Mouse (Mus musculus) lung, adult 2 months (tissue): Measurements from ENCODE around the gene Blnk.

Experiments used
- CTCF ChIP-seq: fragments of 200-500 bp; IDR thresholded peaks from 2 replicates; pipeline ENCODE4 v1.5.1; 2011; ENCODE audit warnings: mild to moderate bottlenecking, low read length, control low read depth; ENCODE audit not compliant: insufficient read depth
- POLR2A ChIP-seq: fragments of 200-500 bp; IDR thresholded peaks from 2 replicates; pipeline ENCODE4 v1.6.1; 2011; ENCODE audit warnings: low read depth, mild to moderate bottlenecking, control low read depth, low read length, borderline replicate concordance; ENCODE audit errors: extremely low read depth

DNA sequence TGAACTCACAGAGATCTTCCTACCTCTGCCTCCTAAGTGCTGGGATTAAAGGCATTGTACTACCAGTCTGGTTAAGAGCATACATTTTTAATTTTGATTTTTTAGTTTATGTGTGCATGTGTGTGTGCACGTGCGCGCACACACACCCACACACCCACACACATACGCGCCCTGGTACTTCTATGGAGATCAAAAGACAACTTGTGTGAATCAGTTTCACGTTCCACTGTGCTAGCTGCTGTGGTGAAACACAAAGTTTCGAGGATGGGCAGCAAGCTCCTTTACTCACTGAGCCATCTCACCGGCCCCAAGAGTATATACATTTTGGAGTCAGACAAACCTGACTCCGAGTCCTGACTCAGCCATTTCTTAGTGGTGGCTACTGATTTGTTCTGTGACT, 33.3 kb upstream of the Blnk start:
- TF ChIP-seq CTCF (no peak), POLR2A (no peak)
